Mouse (Mus musculus) myocyte (in vitro differentiated cells): ENCODE results near the gene Elk3.

Experiments
- CEBPB ChIP-seq: IDR thresholded peaks from 2 replicates; pipeline ENCODE4 v1.6.1; 2011; ENCODE audit warnings: mild to moderate bottlenecking, moderate library complexity; ENCODE audit not compliant: poor library complexity, insufficient read depth, severe bottlenecking
- E2F4 ChIP-seq: IDR thresholded peaks from one replicate; pipeline ENCODE4 v1.6.1; 2011; ENCODE audit warnings: mild to moderate bottlenecking, control low read depth, moderate library complexity; ENCODE audit not compliant: insufficient read depth
- MAX ChIP-seq: IDR thresholded peaks from one replicate; pipeline ENCODE4 v1.6.1; 2011; ENCODE audit warnings: low read depth, mild to moderate bottlenecking, control low read depth
- MYOD1 ChIP-seq, 3 experiments: IDR thresholded peaks; one replicate each; pipeline ENCODE4 v1.6.1; 2011; ENCODE audit warnings: control low read depth in 2 of 3, low read depth in 2 of 3, mild to moderate bottlenecking in 2 of 3, moderate library complexity in 1 of 3; ENCODE audit not compliant: insufficient read length in 2 of 3, control insufficient read depth in 1 of 3
- MYOG ChIP-seq, 3 experiments: IDR thresholded peaks; one replicate each; pipeline ENCODE4 v1.6.1; 2011; ENCODE audit warnings: control low read depth in 2 of 3, low read depth in 2 of 3, mild to moderate bottlenecking in 2 of 3; ENCODE audit not compliant: insufficient read length in 2 of 3, control insufficient read depth in 1 of 3, insufficient read depth in 1 of 3
- POLR2A ChIP-seq: IDR thresholded peaks from one replicate; pipeline ENCODE4 v1.6.1; 2011; ENCODE audit warnings: low read depth, mild to moderate bottlenecking, control low read depth, moderate library complexity; ENCODE audit not compliant: insufficient read length
- POLR2AphosphoS2 ChIP-seq: IDR thresholded peaks from one replicate; pipeline ENCODE4 v1.6.1; 2011; ENCODE audit warnings: low read depth, control low read depth; ENCODE audit not compliant: insufficient read length
- REST ChIP-seq: IDR thresholded peaks from one replicate; pipeline ENCODE4 v1.6.1; 2011; ENCODE audit warnings: mild to moderate bottlenecking, control low read depth, moderate library complexity; ENCODE audit not compliant: insufficient read depth, insufficient read length
- SRF ChIP-seq: IDR thresholded peaks from one replicate; pipeline ENCODE4 v1.6.1; 2011; ENCODE audit warnings: low read depth; ENCODE audit not compliant: control insufficient read depth, insufficient read length
- TCF12 ChIP-seq: IDR thresholded peaks from one replicate; pipeline ENCODE4 v1.6.1; 2011; ENCODE audit warnings: mild to moderate bottlenecking, control low read depth; ENCODE audit not compliant: poor library complexity, insufficient read depth, severe bottlenecking
- TCF3 ChIP-seq: IDR thresholded peaks from one replicate; pipeline ENCODE4 v1.6.1; 2011; ENCODE audit warnings: low read depth, control low read depth; ENCODE audit not compliant: insufficient read length
- USF1 ChIP-seq: IDR thresholded peaks from one replicate; pipeline ENCODE4 v1.6.1; 2011; ENCODE audit warnings: low read depth, mild to moderate bottlenecking, control low read depth, moderate library complexity

GRCm38 (mm10) chr10:93212699-93213098 is 98.2 kb downstream of the Elk3 start:
- TF ChIP-seq POLR2A (no peak), USF1 (no peak), MYOD1 (IDR thresholded peaks at IDR 0.05; ENCODE audit: control insufficient read depth in 1 of 3, insufficient read length in 2 of 3, low read depth in 2 of 3) (no peak), MAX (no peak), E2F4 (no peak), POLR2AphosphoS2 (no peak), TCF3 (no peak), REST (no peak), TCF12 (no peak), CEBPB (no peak), MYOG (IDR thresholded peaks at IDR 0.05; ENCODE audit: control insufficient read depth in 1 of 3, insufficient read depth in 1 of 3, insufficient read length in 2 of 3, low read depth in 2 of 3) (no peak), SRF (no peak)
